Mouse (Mus musculus) E14TG2a.4 (cell line): Measurements from ENCODE around the gene Ear2.
"Not testable (repeated sequence)": the region's sequence is repeated elsewhere in the genome, so short reads cannot be mapped to it uniquely, and the experiment has no call there.

Source experiments
- H3K27me3 ChIP-seq: 2 replicates; pipeline ENCODE4 v1.6.1; 2014; ENCODE audit warnings: low read length, control low read depth; ENCODE audit not compliant: insufficient read depth
- H3K36me3 ChIP-seq: 2 replicates; pipeline ENCODE4 v1.6.1; 2014; ENCODE audit warnings: low read length, control low read depth; ENCODE audit not compliant: insufficient read depth
- H3K4me1 ChIP-seq: replicated peaks from 2 replicates; pipeline ENCODE4 v1.6.1; 2014; ENCODE audit warnings: low read depth, low read length, control low read depth
- H3K4me3 ChIP-seq: replicated peaks from 2 replicates; pipeline ENCODE4 v1.5.1; 2014; ENCODE audit warnings: mild to moderate bottlenecking, low read length
- H3K9me3 ChIP-seq: 2 replicates; pipeline ENCODE4 v1.6.1; 2014; ENCODE audit warnings: low read length, control low read depth
- CTCF ChIP-seq: conservative IDR thresholded peaks from 2 replicates; pipeline ENCODE4 v1.5.1; 2014; ENCODE audit warnings: low read length
- NANOG ChIP-seq: IDR thresholded peaks from 2 replicates; pipeline ENCODE4 v1.6.1; 2014; ENCODE audit warnings: borderline replicate concordance, low read length, mixed read lengths

The Ear2 gene

DNA sequence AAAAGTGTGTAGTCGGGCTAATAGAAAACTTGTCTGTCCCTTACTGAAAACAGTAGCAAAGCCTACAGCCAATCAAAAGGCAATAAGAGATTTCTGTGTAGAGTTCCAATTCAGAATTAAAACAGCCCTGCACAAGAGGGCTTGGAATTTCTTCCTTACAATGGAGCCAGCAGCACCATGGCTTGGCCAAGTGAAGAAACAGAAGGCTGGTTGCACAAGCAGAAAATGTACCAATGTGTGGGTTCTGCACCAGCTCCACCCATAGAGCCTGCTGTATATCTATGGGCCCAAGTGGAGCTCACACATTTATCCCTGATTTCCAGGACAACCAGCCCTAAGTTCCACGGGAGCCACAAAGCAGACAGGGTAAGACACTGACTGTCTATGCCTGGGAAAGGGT lies at the start of gene Ear2:
Gene Ear2 (plus strand): TSS at position 301 of the 400 bp plus-strand sequence.
- not testable (repeated sequence) for H3K27me3 ChIP-seq, H3K4me1 ChIP-seq, H3K4me3 ChIP-seq, H3K9me3 ChIP-seq, H3K36me3 ChIP-seq

DNA sequence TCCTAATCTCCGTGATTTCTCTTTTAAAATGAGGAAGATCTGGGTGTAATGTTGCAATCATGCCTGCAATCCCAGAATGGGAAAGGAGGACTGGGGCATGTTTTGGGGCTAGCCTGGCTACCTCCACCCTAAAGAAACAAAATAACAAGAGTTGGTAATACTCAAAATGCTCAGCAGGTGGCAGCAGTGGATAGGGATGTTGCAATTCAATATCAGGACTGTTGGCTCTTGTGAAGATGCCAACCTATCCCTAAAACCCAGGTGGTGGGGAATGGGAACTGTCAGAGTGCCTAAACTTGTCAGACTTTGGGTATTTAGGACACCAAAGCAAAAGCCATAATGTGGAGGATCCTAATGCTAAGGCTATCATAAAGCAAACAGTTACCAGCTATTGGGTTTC lies 34.6 kb upstream of the Ear2 start:
- not testable (repeated sequence) for H3K9me3 ChIP-seq, H3K4me1 ChIP-seq, H3K36me3 ChIP-seq, H3K27me3 ChIP-seq
- peak; percentile 23 for TF ChIP-seq CTCF
- H3K4me3 ChIP-seq: peak overlapping the region; percentile 48

DNA sequence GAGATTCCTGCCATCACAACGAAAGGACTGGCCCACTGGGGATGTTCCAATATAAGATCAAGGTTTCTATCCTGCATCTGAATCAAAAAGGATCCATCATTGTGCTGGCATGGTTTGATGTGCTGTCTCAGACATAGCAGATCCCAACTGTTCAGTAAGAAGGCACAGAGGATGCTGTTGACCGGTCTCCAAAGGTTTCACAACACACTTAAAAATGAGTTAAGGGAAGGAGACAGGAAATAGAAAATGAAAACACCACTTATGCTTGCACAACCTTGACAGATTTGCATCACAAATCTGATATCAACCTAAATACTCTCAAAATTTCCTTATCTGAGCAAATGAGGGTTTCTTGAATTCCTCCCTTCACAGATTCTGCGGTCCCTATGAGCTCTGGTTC lies 31.9 kb upstream of the Ear2 start:
- not testable (repeated sequence) for H3K9me3 ChIP-seq, H3K36me3 ChIP-seq, H3K27me3 ChIP-seq, H3K4me3 ChIP-seq, H3K4me1 ChIP-seq

DNA sequence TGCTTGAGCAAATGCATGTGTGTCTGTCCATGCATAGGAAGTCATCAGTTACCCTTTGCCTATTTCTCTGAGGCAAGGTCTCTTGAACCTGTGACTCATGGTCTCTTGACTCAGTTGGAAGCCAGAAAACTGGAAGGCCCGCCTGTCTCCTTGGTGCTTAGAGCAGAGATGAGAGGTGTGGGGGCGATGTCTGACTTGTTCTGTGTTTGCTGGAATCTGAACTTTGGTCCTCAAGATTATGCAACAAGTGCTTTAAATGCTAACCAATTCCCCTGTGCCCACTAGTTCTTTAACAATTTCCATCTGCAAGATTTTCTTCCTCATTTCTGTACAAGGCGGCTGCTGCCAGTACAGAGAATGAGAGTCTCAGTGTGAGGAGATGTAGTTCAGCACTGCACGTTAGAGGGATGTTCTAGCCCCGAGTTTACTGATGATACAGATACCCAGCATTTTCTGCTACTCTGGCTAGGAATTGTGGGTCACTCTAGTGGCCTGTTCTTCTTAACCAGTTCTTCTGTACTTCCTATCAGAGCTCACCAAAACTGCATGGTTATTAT lies 24.6 kb upstream of the Ear2 start:
- not testable (repeated sequence) for H3K36me3 ChIP-seq, H3K9me3 ChIP-seq, H3K4me1 ChIP-seq

DNA sequence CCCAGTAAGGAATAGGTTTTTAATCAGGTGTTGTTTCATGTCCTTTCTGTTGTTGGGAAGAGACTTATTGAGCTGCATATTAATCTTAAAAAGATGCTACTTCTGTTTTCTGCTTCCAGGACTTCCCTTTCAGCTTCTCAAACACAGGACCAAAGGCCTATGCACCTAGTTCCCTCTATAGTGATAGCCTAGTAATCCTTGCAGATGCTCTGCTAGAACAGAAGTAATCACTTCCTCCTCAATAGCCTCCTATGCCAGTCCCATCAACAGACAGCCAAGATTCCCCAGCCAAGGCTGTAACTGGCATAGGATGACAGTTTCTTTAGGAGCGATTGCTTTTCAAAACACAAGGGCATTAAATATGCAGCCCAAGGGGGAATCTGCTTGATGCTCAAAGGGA lies 15.9 kb upstream of the Ear2 start:
- not testable (repeated sequence) for H3K9me3 ChIP-seq, H3K27me3 ChIP-seq, H3K36me3 ChIP-seq

More for the DNA sequence above, 24.6 kb upstream of the Ear2 start:
- not testable (repeated sequence) for H3K4me3 ChIP-seq, H3K27me3 ChIP-seq

DNA sequence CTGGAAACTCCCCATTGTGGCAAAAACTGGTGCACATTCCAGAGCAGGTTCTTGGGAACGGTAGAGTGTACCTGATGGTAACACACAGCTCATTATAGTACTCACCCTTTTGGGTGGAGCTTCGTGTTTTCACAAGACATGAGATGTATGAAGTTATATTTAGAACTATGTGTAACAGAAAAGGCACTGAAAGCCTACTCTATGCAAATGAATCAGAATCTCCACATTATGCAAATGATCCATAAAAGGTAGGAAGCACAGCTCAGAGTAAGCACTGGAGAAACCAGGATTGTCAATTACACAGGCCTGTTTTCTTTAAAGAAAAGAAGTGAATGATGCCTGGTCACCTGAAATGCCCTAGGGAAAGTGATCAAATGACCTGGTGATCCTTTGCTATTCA lies 14.9 kb upstream of the Ear2 start:
- H3K36me3 ChIP-seq, H3K9me3 ChIP-seq, H3K27me3 ChIP-seq, H3K4me1 ChIP-seq, H3K4me3 ChIP-seq: not testable (repeated sequence)

More for the DNA sequence above, 15.9 kb upstream of the Ear2 start:
- H3K4me1 ChIP-seq, H3K4me3 ChIP-seq: not testable (repeated sequence)

DNA sequence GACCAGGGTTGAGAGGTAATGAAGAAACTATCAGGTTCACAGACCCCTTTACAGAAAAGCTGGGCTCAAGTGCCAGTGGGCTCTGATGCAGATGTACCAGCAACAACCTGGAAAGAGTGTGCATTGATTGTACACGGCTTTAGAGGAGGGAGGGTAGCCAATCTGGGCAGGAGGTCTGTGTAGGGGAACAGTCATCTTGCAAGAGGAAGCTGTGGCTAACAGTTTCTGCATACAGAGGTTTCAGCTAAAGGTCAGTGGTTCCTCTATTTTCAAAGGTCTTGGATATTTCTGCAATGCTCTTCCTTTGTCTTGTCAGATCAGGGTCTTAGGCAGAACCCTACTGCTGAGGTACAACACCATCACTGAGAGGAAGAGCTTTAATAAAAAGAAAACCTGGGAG lies 10.9 kb upstream of the Ear2 start:
- H3K4me1 ChIP-seq, H3K4me3 ChIP-seq, H3K9me3 ChIP-seq, H3K27me3 ChIP-seq, H3K36me3 ChIP-seq: not testable (repeated sequence)

DNA sequence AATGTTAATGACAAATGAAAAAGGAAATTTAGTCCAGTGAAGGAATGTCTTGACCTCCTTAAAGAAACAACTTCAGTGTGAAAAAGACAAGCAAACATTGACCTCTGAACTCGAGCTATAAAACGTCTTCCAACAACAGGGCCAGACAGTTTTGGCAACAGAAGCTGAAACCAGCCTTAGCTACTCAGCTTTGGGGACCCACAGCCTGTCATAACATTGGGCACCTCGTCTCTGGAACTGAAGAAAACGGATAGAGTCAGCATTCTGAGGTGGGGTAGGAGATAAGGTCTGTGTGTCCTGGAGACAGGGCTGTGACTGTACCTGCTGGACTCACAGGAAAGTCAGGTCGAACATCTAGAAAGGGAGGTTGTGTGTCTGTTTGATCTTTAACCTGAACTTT lies 8.0 kb upstream of the Ear2 start:
- not testable (repeated sequence) for H3K27me3 ChIP-seq, H3K4me3 ChIP-seq, H3K36me3 ChIP-seq, H3K9me3 ChIP-seq, H3K4me1 ChIP-seq

DNA sequence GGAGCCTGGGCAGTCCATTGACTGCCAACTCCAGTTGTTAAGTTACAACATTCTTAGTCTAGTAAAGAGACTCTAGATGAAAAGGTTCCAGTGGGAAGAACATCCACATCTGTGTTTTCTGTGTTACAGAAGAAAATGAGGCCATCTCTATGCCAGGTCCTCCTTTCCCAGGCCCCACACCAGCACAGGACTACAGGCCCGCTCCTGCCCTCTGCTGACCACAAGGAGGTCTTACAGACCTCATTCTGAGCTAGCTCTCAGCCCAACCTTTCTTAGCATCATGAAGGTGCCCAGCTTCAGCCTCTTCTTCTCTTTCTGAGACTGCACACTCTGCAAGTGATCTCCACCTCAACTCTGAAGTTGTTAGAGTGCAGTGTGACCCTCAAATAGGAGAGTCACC lies 2.4 kb upstream of the Ear2 start:
- H3K36me3 ChIP-seq, H3K9me3 ChIP-seq, H3K4me3 ChIP-seq, H3K4me1 ChIP-seq, H3K27me3 ChIP-seq: not testable (repeated sequence)

DNA sequence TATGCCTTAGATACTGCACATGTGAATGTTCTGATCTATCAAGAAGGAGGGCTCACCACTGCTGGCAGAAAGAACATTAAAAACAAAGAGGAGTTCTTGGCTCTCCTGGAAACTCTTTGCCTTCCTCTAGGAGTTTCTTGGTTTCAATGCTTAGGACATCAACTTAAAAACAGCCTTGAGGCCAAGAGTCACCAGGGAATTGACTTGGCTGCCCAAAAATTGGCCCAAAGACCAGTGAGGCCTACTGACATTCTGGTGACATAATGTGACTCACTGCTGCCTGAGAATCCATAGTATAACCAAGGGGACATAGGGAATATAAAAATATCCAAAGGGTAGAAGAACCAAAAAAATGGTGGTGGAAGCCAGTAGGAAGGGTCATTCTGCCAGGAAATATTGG lies 8.5 kb downstream of the Ear2 start:
- Histone ChIP-seq H3K36me3 (no peaks in the 10 kb centered on the region), H3K9me3 (no peaks in the 10 kb centered on the region), H3K4me3 (no peak overlapping the region), H3K4me1 (no peaks in the 10 kb centered on the region), H3K27me3 (no peaks in the 10 kb centered on the region)
- TF ChIP-seq NANOG (no peak), CTCF (no peak)

DNA sequence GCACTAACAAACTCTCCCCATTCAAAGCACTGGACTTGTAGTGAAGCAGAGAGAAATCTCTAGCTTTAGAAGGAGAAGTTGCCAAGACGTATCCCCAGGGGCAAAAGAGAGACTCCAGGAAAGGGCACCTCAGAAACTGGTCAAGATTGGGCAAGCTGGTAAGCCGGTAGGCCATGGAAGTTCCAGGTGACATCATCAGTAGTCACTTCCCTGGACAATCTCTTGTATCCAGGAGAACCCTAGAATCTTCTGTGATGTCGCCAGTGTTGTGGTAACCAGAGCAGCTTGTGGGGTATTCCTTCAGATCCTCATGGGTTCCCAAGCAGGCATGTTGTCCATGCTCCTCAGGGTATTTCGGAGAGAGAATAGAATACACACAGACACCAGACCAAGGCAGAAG lies 21.1 kb downstream of the Ear2 start, which contains the start of gene Gm3327:
Gene Gm3327 (plus strand): TSS at position 301 of the 400 bp plus-strand sequence.
- H3K4me3 ChIP-seq, H3K4me1 ChIP-seq, H3K9me3 ChIP-seq, H3K36me3 ChIP-seq, H3K27me3 ChIP-seq: not testable (repeated sequence)
